Mouse (Mus musculus) kidney, adult 2 months (tissue): ENCODE measurements around the gene Lrrfip1. TPM values are rescaled to one million over a fixed set of nuclear protein-coding genes. Genes with fewer than 3 reads are reported as not detected.

Source experiments
- DNase-seq: peaks from one replicate; pipeline ENCODE4 v3.0.0; 2021
- H3K27ac ChIP-seq: fragments of 200-500 bp; 2 replicates; pipeline ENCODE4 v1.5.1; 2012; ENCODE audit warnings: low read depth, low read length, control low read depth, inconsistent platforms; ENCODE audit not compliant: insufficient read depth
- H3K27me3 ChIP-seq: fragments of 200-500 bp; replicated peaks from 2 replicates; pipeline ENCODE4 v1.6.1; 2012; ENCODE audit warnings: mild to moderate bottlenecking, moderate library complexity, low read length, inconsistent platforms; ENCODE audit not compliant: control insufficient read depth, insufficient read depth
- H3K36me3 ChIP-seq: fragments of 200-500 bp; 2 replicates; pipeline ENCODE4 v1.6.1; 2012; ENCODE audit warnings: mild to moderate bottlenecking, moderate library complexity, low read length, inconsistent platforms; ENCODE audit not compliant: control insufficient read depth, insufficient read depth
- H3K4me1 ChIP-seq: fragments of 200-500 bp; 2 replicates; pipeline ENCODE4 v1.6.1; 2011; ENCODE audit warnings: low read length; ENCODE audit not compliant: control insufficient read depth, insufficient read depth
- H3K4me3 ChIP-seq: fragments of 200-500 bp; 2 replicates; pipeline ENCODE4 v1.5.1; 2011; ENCODE audit warnings: mild to moderate bottlenecking, low read depth, low read length, control low read depth; ENCODE audit not compliant: insufficient read depth
- CTCF ChIP-seq: fragments of 200-500 bp; conservative IDR thresholded peaks from 2 replicates; pipeline ENCODE4 v1.5.1; 2011; ENCODE audit warnings: low read depth, mild to moderate bottlenecking, control low read depth, low read length, moderate library complexity, mixed read lengths; ENCODE audit not compliant: insufficient read depth, insufficient read length
- POLR2A ChIP-seq: fragments of 200-500 bp; IDR thresholded peaks from one replicate; pipeline ENCODE4 v1.6.1; 2011; ENCODE audit warnings: low read depth, low read length, control low read depth
- WGBS: fragments of 180-500 bp; shearing (Covaris S2); methylation state at CpG from one replicate; pipeline ENCODE4 v1.1.7; 2018; 5-methylcytosine and 5-hydroxymethylcytosine counted together
- polyA plus RNA-seq: library from polyadenylated mRNA; depleted of rRNA; stranded (reverse); fragments of >200 nt; gene quantifications from 2 replicates; pipeline ENCODE4 v1.2.3, GENCODE M21; 2012

Lrrfip1 gene
- polyA plus RNA-seq, 1 experiment = 11.4 TPM

GRCm38 (mm10) chr1:91123004-91123403 is 124.5 kb downstream of the Lrrfip1 start:
- Histone ChIP-seq H3K4me1 (no peaks in the 10 kb centered on the region), H3K36me3 (no peaks in the 10 kb centered on the region; the same call in none of the 2 replicates), H3K27ac (no peak overlapping the region), H3K4me3 (no peak overlapping the region), H3K27me3 (no peaks in the 10 kb centered on the region)
- no peak for TF ChIP-seq CTCF
- TF ChIP-seq POLR2A = no peak
- WGBS = 89% methylated on average over 5 of the region's 5 CpGs
- no peak for DNase-seq

DNA sequence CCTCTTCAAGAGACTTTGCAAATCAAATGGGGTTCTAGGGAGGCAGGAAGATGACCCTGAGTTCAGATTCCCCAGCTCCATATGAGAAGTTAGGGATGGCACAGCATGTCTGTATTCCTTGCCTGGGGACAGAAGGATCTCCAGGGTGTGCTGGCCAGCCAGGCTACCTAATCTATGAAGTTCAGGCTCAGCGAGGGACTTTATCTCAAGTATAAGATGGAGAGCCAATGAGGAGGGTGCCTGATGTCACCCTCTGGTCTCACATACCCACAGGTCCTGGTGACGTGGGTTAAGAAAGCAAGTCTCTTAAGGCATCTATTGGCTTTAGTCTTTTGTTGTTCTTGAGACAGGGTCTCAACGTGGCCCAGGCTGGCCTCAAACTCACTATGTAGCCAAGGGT is 124.9 kb downstream of the Lrrfip1 start:
- no peak for DNase-seq
- 93% methylated on average over 3 of the region's 3 CpGs for WGBS
- TF ChIP-seq CTCF (no peak), POLR2A (no peak)

DNA sequence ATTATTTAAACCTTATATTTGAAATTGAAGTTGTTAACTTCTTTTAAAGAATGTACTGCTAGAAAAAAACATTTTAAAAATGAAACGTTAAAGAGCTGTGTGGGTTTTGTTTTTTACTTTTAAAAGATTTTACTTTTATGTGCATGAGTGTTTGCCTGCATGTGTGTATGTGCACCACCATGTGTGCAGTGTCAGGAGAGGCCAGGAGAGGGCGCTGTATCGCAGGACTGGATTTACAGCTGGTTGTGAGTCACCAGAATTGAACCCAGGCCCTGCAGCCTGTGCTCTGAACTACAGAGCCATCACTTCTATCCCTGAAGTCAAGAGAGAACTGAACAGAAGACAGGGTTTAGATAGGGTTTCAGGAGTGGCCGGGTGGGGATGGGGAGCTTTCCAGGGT is 130.3 kb downstream of the Lrrfip1 start:
- WGBS = 89% methylated on average over 4 of the region's 4 CpGs
- no peak for DNase-seq
- H3K27ac ChIP-seq = no peak overlapping the region
- TF ChIP-seq CTCF (0 out of 2 replicates have a peak, but pooled peaks have one; percentile 10), POLR2A (no peak)
- no peaks in the 10 kb centered on the region for H3K4me1 ChIP-seq
- H3K4me3 ChIP-seq = no peak overlapping the region
- H3K27me3 ChIP-seq = no peaks in the 10 kb centered on the region
- peaks cover 3% of the 10 kb centered on the region for H3K36me3 ChIP-seq

More for the DNA sequence above, 124.9 kb downstream of the Lrrfip1 start:
- no peaks in the 10 kb centered on the region for H3K4me1 ChIP-seq
- peaks cover 2% of the 10 kb centered on the region for H3K36me3 ChIP-seq
- no peak overlapping the region for H3K27ac ChIP-seq
- H3K27me3 ChIP-seq = no peaks in the 10 kb centered on the region
- H3K4me3 ChIP-seq = no peak overlapping the region

GRCm38 (mm10) chr1:91137036-91137435 is 138.5 kb downstream of the Lrrfip1 start:
- DNase-seq = no peak
- no peaks in the 10 kb centered on the region for H3K27me3 ChIP-seq
- no peak overlapping the region for H3K4me3 ChIP-seq
- H3K36me3 ChIP-seq = no peaks in the 10 kb centered on the region
- TF ChIP-seq POLR2A = no peak
- TF ChIP-seq CTCF = no peak
- H3K27ac ChIP-seq = no peak overlapping the region
- WGBS = 78% methylated on average over 2 of the region's 2 CpGs
- no peaks in the 10 kb centered on the region for H3K4me1 ChIP-seq

- no peak for TF ChIP-seq CTCF
- no peak for TF ChIP-seq POLR2A
- no peak for DNase-seq
- no peaks in the 10 kb centered on the region for H3K27me3 ChIP-seq
- no peak within 1 kb of the TSS for H3K27ac ChIP-seq
- H3K36me3 ChIP-seq = no peaks in the 10 kb centered on the region
- H3K4me3 ChIP-seq = no peak within 1 kb of the TSS
- WGBS = 78% methylated on average over 20 of the region's 20 CpGs
- H3K4me1 ChIP-seq = no peaks in the 10 kb centered on the region
These were observed 146.3 kb downstream of the Lrrfip1 start, which contains the start of gene Rbm44 for GRCm38 (mm10) chr1:91144813-91145212. TSS of gene Rbm44 (plus strand) at chr1:91145089.

DNA sequence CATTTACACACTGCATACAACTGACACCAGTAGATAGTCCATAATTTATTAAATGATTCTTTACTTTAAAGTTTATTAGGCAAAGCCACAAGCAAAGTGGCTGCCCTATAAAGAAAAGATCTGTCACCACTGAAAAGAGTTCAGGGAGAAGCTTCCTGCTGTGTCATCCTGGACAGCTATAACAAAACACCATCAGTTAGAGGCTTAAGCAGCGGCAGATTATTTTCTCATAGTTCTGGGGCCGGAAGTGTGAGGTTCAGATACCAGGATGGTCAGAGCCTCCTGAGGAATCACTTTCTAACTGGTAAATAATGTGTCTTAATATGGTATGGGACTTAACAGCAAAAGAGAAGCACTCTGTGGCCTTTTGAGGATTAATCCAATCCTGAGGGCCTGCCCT is 153.0 kb downstream of the Lrrfip1 start:
- H3K27me3 ChIP-seq = no peaks in the 10 kb centered on the region
- TF ChIP-seq POLR2A = no peak
- TF ChIP-seq CTCF = no peak
- WGBS = 78% methylated on average over 2 of the region's 2 CpGs
- H3K36me3 ChIP-seq = no peaks in the 10 kb centered on the region
- H3K4me3 ChIP-seq = no peak overlapping the region
- DNase-seq = no peak
- H3K4me1 ChIP-seq = no peaks in the 10 kb centered on the region
- H3K27ac ChIP-seq = no peak overlapping the region

GRCm38 (mm10) chr1:91166798-91167197 is 168.3 kb downstream of the Lrrfip1 start:
- no peak for DNase-seq
- Histone ChIP-seq H3K36me3 (no peaks in the 10 kb centered on the region), H3K4me1 (no peaks in the 10 kb centered on the region), H3K27me3 (no peaks in the 10 kb centered on the region), H3K4me3 (no peak overlapping the region), H3K27ac (no peak overlapping the region)
- WGBS = 69% methylated on average over 6 of the region's 6 CpGs
- TF ChIP-seq CTCF = no peak
- TF ChIP-seq POLR2A = no peak
